Mouse (Mus musculus) CH12.LX (cell line): Measurements from ENCODE around the gene Trappc12. TPM values are rescaled to one million over a fixed set of nuclear protein-coding genes. Genes with fewer than 3 reads are reported as not detected.

Experiments
- DNase-seq: peaks from one replicate; pipeline ENCODE4 v3.0.0-alpha.2; 2013; ENCODE audit errors: extremely low read depth
- H3K27ac ChIP-seq: 2 replicates; pipeline ENCODE4 v1.5.1; 2012; ENCODE audit warnings: low read depth, mild to moderate bottlenecking, control low read depth, moderate library complexity; ENCODE audit not compliant: insufficient read depth
- H3K27me3 ChIP-seq: replicated peaks from 2 replicates; pipeline ENCODE3; 2012; ENCODE audit warnings: inconsistent platforms
- H3K36me3 ChIP-seq, 2 experiments: replicated peaks in 1 of 2; 2 replicates each; pipeline versions ENCODE3 to v1.6.1; 2012; ENCODE audit warnings: inconsistent platforms in 1 of 2, low read length in 1 of 2, mild to moderate bottlenecking in 1 of 2, mixed read lengths in 1 of 2, moderate library complexity in 1 of 2; ENCODE audit not compliant: control insufficient read depth in 1 of 2, insufficient read depth in 1 of 2
- H3K4me1 ChIP-seq, 2 experiments: 2 replicates each; pipeline ENCODE4 v1.6.1; 2012; ENCODE audit warnings: inconsistent platforms in 1 of 2, moderate library complexity in 1 of 2; ENCODE audit not compliant: insufficient read depth in 2 of 2, control insufficient read depth in 1 of 2
- H3K4me2 ChIP-seq: 2 replicates; pipeline ENCODE4 v1.6.1; 2012; ENCODE audit warnings: low read depth, mild to moderate bottlenecking, control low read depth; ENCODE audit not compliant: poor library complexity, insufficient read depth, severe bottlenecking
- H3K4me3 ChIP-seq, 3 experiments: fragments of 150-350 bp in 1 of 3; sonication (generic) in 1 of 3; replicated peaks in 1 of 3; 2 replicates each; pipeline versions ENCODE3 to v1.5.1; 2011 to 2012; ENCODE audit warnings: low read depth in 2 of 3, low read length in 2 of 3, mild to moderate bottlenecking in 2 of 3, moderate library complexity in 2 of 3, control low read depth in 1 of 3, improper control_type of control experiment in 1 of 3, inconsistent platforms in 1 of 3, mixed read lengths in 1 of 3; ENCODE audit not compliant: poor library complexity in 1 of 3
- H3K79me2 ChIP-seq: replicated peaks from 2 replicates; pipeline ENCODE4 v1.6.1; 2012; ENCODE audit warnings: mild to moderate bottlenecking, moderate library complexity; ENCODE audit not compliant: control insufficient read depth, poor library complexity, insufficient read depth, severe bottlenecking; ENCODE audit errors: extremely low read depth
- H3K9ac ChIP-seq: 2 replicates; pipeline ENCODE4 v1.6.1; 2012; ENCODE audit warnings: low read depth, mild to moderate bottlenecking, control low read depth, moderate library complexity; ENCODE audit not compliant: insufficient read depth
- H3K9me3 ChIP-seq: replicated peaks from 2 replicates; pipeline ENCODE3; 2012; ENCODE audit warnings: low read length, inconsistent platforms, mixed read lengths
- BHLHE40 ChIP-seq: IDR thresholded peaks from 2 replicates; pipeline ENCODE4 v1.6.1; 2011; ENCODE audit warnings: mild to moderate bottlenecking, low read depth, low read length, improper control_type of control experiment
- E2F4 ChIP-seq: IDR thresholded peaks from 2 replicates; pipeline ENCODE4 v1.6.1; 2011; ENCODE audit warnings: low read depth, low read length, improper control_type of control experiment; ENCODE audit not compliant: insufficient replicate concordance
- ETS1 ChIP-seq: conservative IDR thresholded peaks from 2 replicates; pipeline ENCODE4 v1.6.1; 2012; ENCODE audit warnings: low read depth, mild to moderate bottlenecking, inconsistent platforms, low read length, improper control_type of control experiment, moderate library complexity
- HCFC1 ChIP-seq: IDR thresholded peaks from 2 replicates; pipeline ENCODE4 v1.6.1; 2012; ENCODE audit warnings: low read depth, mild to moderate bottlenecking, inconsistent platforms, low read length, improper control_type of control experiment
- IRF4 ChIP-seq: IDR thresholded peaks from 2 replicates; pipeline ENCODE4 v1.6.1; 2014; ENCODE audit warnings: low read depth, mild to moderate bottlenecking, inconsistent platforms, low read length, improper control_type of control experiment
- JUN ChIP-seq: IDR thresholded peaks from 2 replicates; pipeline ENCODE4 v1.6.1; 2011; ENCODE audit warnings: low read depth, mild to moderate bottlenecking, low read length, improper control_type of control experiment, moderate library complexity; ENCODE audit not compliant: insufficient read depth
- JUND ChIP-seq: conservative IDR thresholded peaks from 2 replicates; pipeline ENCODE4 v1.6.1; 2011; ENCODE audit warnings: low read depth, low read length, improper control_type of control experiment
- MAFK ChIP-seq: IDR thresholded peaks from 2 replicates; pipeline ENCODE4 v1.6.1; 2011; ENCODE audit warnings: low read length, improper control_type of control experiment; ENCODE audit not compliant: insufficient replicate concordance
- MAZ ChIP-seq: IDR thresholded peaks from 2 replicates; pipeline ENCODE4 v1.6.1; 2012; ENCODE audit warnings: low read depth, mild to moderate bottlenecking, inconsistent platforms, low read length, improper control_type of control experiment, moderate library complexity
- MEF2A ChIP-seq: IDR thresholded peaks from 2 replicates; pipeline ENCODE4 v1.6.1; 2014; ENCODE audit warnings: low read depth, mild to moderate bottlenecking, inconsistent platforms, low read length, improper control_type of control experiment, borderline replicate concordance
- MXI1 ChIP-seq: IDR thresholded peaks from 2 replicates; pipeline ENCODE4 v1.6.1; 2011; ENCODE audit warnings: mild to moderate bottlenecking, low read depth, low read length, improper control_type of control experiment
- MYC ChIP-seq: IDR thresholded peaks from 2 replicates; pipeline ENCODE4 v1.6.1; 2011; ENCODE audit warnings: low read depth, mild to moderate bottlenecking, improper control_type of control experiment, low read length
- NELFE ChIP-seq: IDR thresholded peaks from 2 replicates; pipeline ENCODE4 v1.6.1; 2011; ENCODE audit warnings: low read depth, low read length, improper control_type of control experiment
- PAX5 ChIP-seq: IDR thresholded peaks from 2 replicates; pipeline ENCODE4 v1.6.1; 2012; ENCODE audit warnings: low read length, inconsistent platforms, mixed read lengths
- POLR2A ChIP-seq: IDR thresholded peaks from 2 replicates; pipeline ENCODE4 v1.6.1; 2011; ENCODE audit warnings: low read depth, mild to moderate bottlenecking, improper control_type of control experiment, low read length
- POLR2AphosphoS2 ChIP-seq: IDR thresholded peaks from 2 replicates; pipeline ENCODE4 v1.6.1; 2011; ENCODE audit warnings: low read depth, low read length, improper control_type of control experiment
- RAD21 ChIP-seq: IDR thresholded peaks from 2 replicates; pipeline ENCODE4 v1.6.1; 2011; ENCODE audit warnings: low read depth, mild to moderate bottlenecking, low read length, improper control_type of control experiment, moderate library complexity
- RCOR1 ChIP-seq: conservative IDR thresholded peaks from 2 replicates; pipeline ENCODE4 v1.6.1; 2012; ENCODE audit warnings: low read depth, mild to moderate bottlenecking, inconsistent platforms, low read length, improper control_type of control experiment
- SIN3A ChIP-seq: IDR thresholded peaks from 2 replicates; pipeline ENCODE4 v1.6.1; 2012; ENCODE audit warnings: low read length, improper control_type of control experiment, inconsistent platforms
- UBTF ChIP-seq: IDR thresholded peaks from 2 replicates; pipeline ENCODE4 v1.6.1; 2012; ENCODE audit warnings: low read depth, mild to moderate bottlenecking, inconsistent platforms, low read length, improper control_type of control experiment, moderate library complexity
- USF2 ChIP-seq: conservative IDR thresholded peaks from 2 replicates; pipeline ENCODE4 v1.6.1; 2011; ENCODE audit warnings: low read depth, low read length, improper control_type of control experiment
- ZC3H11A ChIP-seq: IDR thresholded peaks from 2 replicates; pipeline ENCODE4 v1.6.1; 2012; ENCODE audit warnings: low read depth, mild to moderate bottlenecking, inconsistent platforms, low read length, improper control_type of control experiment
- ZKSCAN1 ChIP-seq: IDR thresholded peaks from 2 replicates; pipeline ENCODE4 v1.6.1; 2012; ENCODE audit warnings: low read depth, inconsistent platforms, low read length, improper control_type of control experiment, borderline replicate concordance
- ZMIZ1 ChIP-seq: IDR thresholded peaks from 2 replicates; pipeline ENCODE4 v1.6.1; 2012; ENCODE audit warnings: low read depth, mild to moderate bottlenecking, inconsistent platforms, low read length, improper control_type of control experiment
- ZNF384 ChIP-seq: IDR thresholded peaks from 2 replicates; pipeline ENCODE4 v1.6.1; 2012; ENCODE audit warnings: low read depth, low read length, improper control_type of control experiment, inconsistent platforms
- dilution Hi-C: fragments of 300-500 bp; cut with MboI; formaldehyde crosslinking; loops from 2 replicates; pipeline ENCODE4 v1.14.3; 2020; ENCODE audit warnings: low sequenced_read_pairs; ENCODE audit not compliant: extremely low pct_unique_long_range_greater_than_20kb, extremely low pct_ligation_motif_present
- in situ Hi-C: fragments of 300-500 bp; cut with MboI; formaldehyde crosslinking; loops from 3 replicates; pipeline ENCODE4 v1.14.3; 2019; ENCODE audit warnings: low sequenced_read_pairs, low pct_ligation_motif_present, low pct_unique_long_range_greater_than_20kb, mixed read lengths
- polyA plus RNA-seq: library from polyadenylated mRNA; unstranded; fragments of >175 nt; gene quantifications from 2 replicates; pipeline ENCODE4 v1.2.1, GENCODE M21; 2012; ENCODE audit warnings: low read depth; ENCODE audit not compliant: insufficient read length
- total RNA-seq, 2 experiments: library from RNA; depleted of rRNA; stranded (reverse); fragments of 300-350 nt in 1 of 2; fragments of >200 nt in 1 of 2; gene quantifications; 2 replicates each; pipeline ENCODE4 v1.2.3; 2012 to 2014

The Trappc12 gene
- total and polyA plus RNA-seq, 3 experiments, result 26.7 to 33.9 (median 28.9) TPM

GRCm38 (mm10) chr12:28694231-28694630 lies 56.0 kb downstream of the Trappc12 start:
- Histone ChIP-seq H3K9ac (no peak overlapping the region), H3K4me3 (no peak overlapping the region), H3K27ac (no peak overlapping the region), H3K27me3 (no peaks in the 10 kb centered on the region), H3K9me3 (no peaks in the 10 kb centered on the region), H3K4me2 (no peak overlapping the region), H3K4me1 (no peaks in the 10 kb centered on the region), H3K79me2 (no peaks in the 10 kb centered on the region), H3K36me3 (peaks cover 71 to 97% of the 10 kb centered on the region in 2 experiments)
- dilution Hi-C loops, result no loop called here
- TF ChIP-seq MAFK (no peak), JUN (no peak), E2F4 (no peak), POLR2AphosphoS2 (no peak), ZC3H11A (no peak), MAZ (no peak), UBTF (no peak), IRF4 (no peak), MXI1 (no peak), BHLHE40 (no peak), HCFC1 (no peak), JUND (no peak)
- in situ Hi-C loops, result no loop called here
- DNase-seq, result no peak

GRCm38 (mm10) chr12:28693738-28694137 lies 56.5 kb downstream of the Trappc12 start:
- dilution Hi-C loops, result no loop called here
- H3K4me3 ChIP-seq, result no peak overlapping the region
- peaks cover 74 to 97% of the 10 kb centered on the region in 2 experiments for H3K36me3 ChIP-seq
- no peak overlapping the region for H3K27ac ChIP-seq
- no peaks in the 10 kb centered on the region for H3K79me2 ChIP-seq
- H3K27me3 ChIP-seq, result no peaks in the 10 kb centered on the region
- H3K9me3 ChIP-seq, result no peaks in the 10 kb centered on the region
- TF ChIP-seq NELFE (no peak), PAX5 (no peak), POLR2AphosphoS2 (no peak), MEF2A (no peak), ZNF384 (no peak), RCOR1 (no peak), JUN (no peak), RAD21 (no peak), ZMIZ1 (no peak), ZKSCAN1 (no peak), MXI1 (no peak), MYC (no peak), POLR2A (no peak), SIN3A (no peak), USF2 (no peak), E2F4 (no peak), ETS1 (no peak)
- TF ChIP-seq, all 38 proteins: peak for 0
- in situ Hi-C loops, result no loop called here
- no peaks in the 10 kb centered on the region for H3K4me1 ChIP-seq
- no peak overlapping the region for H3K4me2 ChIP-seq
- DNase-seq, result no peak
- no peak overlapping the region for H3K9ac ChIP-seq
